ENCODE assay signal across 15 mouse cellular contexts in the genomic region with DNA sequence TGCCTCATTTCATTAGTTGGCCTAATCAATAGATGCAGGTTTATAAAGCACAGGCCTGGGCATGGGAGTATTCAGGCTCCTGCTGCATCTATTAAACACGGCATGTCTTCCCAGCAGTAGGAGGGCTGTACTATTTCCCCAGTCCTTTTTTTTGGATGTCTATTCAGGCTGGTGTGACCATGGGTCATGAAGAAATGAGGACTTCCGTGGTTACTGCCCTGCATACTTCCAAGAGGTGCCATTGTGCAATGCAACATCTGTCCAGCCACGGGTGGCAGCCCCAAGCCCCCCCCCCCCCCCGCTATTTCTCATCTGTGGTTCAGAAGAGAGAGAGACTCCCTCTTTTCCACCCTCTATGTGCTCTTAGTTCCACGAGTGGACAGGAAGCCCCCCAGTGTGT. TPM values are rescaled to one million over a fixed set of nuclear protein-coding genes. Genes with fewer than 3 reads are reported as not detected.
"Had no signal": no experiment of that assay in that cellular context is flagged by ENCODE, and none has a peak within 500 bp of the region (broad histone marks: within the 10 kb centered on the region; RNA-seq: fewer than 3 reads in every experiment).

No protein-coding gene starts in this region.

- ATAC-seq: liver, postnatal 0 days; lung, postnatal 0 days; midbrain, embryonic 16.5 days had no signal

- DNase-seq: liver, postnatal 0 days; lung, adult 2 months; lung, postnatal 14 days; lung, postnatal 36 days; midbrain, embryonic 14.5 days; right cerebral cortex, adult 18-20 months; right cerebral cortex, postnatal 25 days; right cerebral cortex, postnatal 4 days; spleen, adult 18-20 months; thymus, adult 2 months; thymus, postnatal 25 days; thymus, postnatal 4 days had no signal

RNA-seq across cellular contexts. Expression of gene Zfp503, which starts 23.1 kb away (rescaled TPM):
- total RNA-seq: megakaryocyte-erythroid progenitor cell, adult 5-6 weeks had no signal
